Mouse (Mus musculus): ENCODE data around the gene Zfp827. TPM values are rescaled to one million over a fixed set of nuclear protein-coding genes. Genes with fewer than 3 reads are reported as not detected.

Gene Zfp827
- total RNA-seq, 2 experiments from 2014 or later, result 21.9 to 24.6 TPM

GRCm38 (mm10) chr8:79059361-79059760 lies 31.1 kb downstream of the Zfp827 start:
- intact Hi-C loops (cut with DNase I), result no loop called here
- no peak for DNase-seq

- DNase-seq, result no peak
- intact Hi-C loops (cut with DNase I), result no loop called here
These were observed 31.9 kb downstream of the Zfp827 start for GRCm38 (mm10) chr8:79060013-79060609.

- DNase-seq, result no peak
- intact Hi-C loops (cut with DNase I), result no loop called here
These were observed 37.7 kb downstream of the Zfp827 start for GRCm38 (mm10) chr8:79065924-79066323.

- DNase-seq, result no peak
- intact Hi-C loops (cut with DNase I), result no loop called here
These were observed 39.8 kb downstream of the Zfp827 start for GRCm38 (mm10) chr8:79067812-79068630.

DNA sequence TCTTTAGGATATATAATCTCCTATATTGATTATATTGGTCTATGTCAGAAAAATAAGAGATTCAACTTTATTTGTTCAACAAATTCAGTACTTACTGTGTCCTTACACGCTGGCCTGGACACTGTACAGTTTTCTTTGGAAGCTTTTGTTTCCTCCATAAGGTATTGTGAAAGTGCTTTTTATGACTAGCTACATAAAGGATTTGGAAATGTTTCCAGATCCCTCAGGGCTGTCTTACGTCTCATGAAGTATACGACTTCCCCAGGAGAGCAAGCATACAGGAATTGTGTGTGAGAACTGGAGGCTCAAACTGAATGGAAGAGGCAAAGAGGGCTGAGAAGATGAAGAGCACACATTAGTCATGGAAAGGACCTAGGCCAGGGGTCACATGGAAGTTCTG lies 45.1 kb downstream of the Zfp827 start:
- no peak for DNase-seq
- intact Hi-C loops (cut with DNase I), result no loop called here

DNA sequence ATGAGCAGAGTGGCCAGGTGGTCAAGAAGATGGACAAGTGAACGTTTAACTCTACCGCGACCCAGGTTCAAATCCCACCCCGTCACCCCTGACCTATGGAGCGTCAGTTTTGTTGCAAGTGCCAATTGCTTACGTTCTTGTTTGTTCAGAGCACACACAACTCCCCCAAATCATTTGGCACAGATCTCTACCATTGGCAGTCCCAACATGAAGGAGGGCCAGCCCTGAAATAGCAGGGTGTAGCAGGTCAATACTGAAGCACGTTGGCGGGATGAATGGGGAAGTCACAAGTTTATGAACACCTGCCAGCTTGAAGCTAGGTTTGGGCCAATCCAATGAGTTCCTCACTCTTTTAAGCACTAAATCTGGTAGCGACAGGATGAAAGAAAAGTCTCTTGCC lies 46.7 kb downstream of the Zfp827 start:
- intact Hi-C loops (cut with DNase I), result no loop called here
- peak; percentile 46 to 53 for DNase-seq

DNA sequence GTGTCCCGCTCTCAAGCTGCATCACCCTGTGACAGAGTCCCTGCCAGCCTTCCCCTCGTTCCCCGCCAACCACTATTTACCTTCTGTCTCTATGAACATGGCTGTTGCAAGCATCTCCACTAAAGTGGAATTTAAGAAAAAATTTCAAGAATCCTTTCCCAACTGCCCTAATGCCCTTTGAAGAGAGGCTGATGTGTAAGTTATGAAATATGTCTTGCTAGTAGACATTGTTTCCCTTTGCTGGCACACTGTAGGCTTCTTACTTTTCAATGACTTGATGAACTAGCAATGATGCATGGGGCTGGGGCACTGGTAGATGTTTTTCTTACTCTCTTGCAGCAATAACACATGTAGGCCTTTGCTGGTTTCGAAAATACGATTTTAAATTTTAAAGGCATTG lies 49.0 kb downstream of the Zfp827 start:
- no peak for DNase-seq
- intact Hi-C loops (cut with DNase I), result no loop called here

- intact Hi-C loops (cut with DNase I), result no loop called here
- no peak for DNase-seq
These were observed 50.4 kb downstream of the Zfp827 start for GRCm38 (mm10) chr8:79078556-79079195.

DNA sequence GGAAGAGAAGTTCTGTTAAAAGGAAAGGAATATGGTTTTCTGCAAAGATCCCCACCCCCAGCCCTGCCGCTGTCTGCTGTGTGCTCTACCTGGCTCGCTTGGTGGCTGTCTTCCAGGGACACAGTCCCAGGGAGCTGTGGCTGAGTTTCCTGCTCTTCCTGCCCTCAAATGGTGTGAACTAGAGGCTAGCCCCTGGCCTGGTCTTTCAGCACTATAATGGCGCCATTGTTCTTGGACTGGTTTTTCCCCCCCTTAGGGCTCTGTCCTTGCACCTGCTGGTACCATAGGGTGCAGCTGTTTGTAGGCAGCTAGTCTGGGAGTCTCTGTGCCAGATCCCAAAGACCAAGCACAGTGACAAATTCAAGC lies 50.9 kb downstream of the Zfp827 start:
- intact Hi-C loops (cut with DNase I), result no loop called here
- no peak for DNase-seq

GRCm38 (mm10) chr8:79080096-79080739 lies 52.0 kb downstream of the Zfp827 start:
- peak; percentile 34 to 40 for DNase-seq
- intact Hi-C loops (cut with DNase I), result loop anchor here (5.0 kb wide), 1 partner anchor 173 kb away; no protein-coding TSS in a partner anchor

DNA sequence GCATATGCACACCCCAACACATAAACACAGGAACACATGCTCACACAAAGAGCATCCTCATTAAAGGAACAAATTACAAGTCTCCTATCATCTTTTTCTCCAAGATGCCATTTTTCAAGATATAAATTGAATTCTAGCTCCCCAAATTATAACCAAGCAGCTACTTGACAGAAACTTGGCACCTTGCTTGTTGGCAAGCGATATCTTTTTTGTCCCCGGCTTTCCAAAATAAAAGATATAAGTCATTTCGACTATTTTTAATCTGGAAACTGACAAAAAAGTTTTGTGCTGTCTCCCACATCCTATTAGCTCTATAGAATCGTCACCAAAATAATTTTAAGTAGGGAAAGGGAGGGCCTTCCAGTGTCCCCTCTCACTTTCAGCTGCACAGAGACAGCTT lies 53.1 kb downstream of the Zfp827 start:
- intact Hi-C loops (cut with DNase I), result loop anchor here (5.0 kb wide), 1 partner anchor 174 kb away; no protein-coding TSS in a partner anchor
- no peak for DNase-seq

- no peak for DNase-seq
- intact Hi-C loops (cut with DNase I), result loop anchor here (5.0 kb wide), 1 partner anchor 175 kb away; no protein-coding TSS in a partner anchor
These were observed 53.7 kb downstream of the Zfp827 start for GRCm38 (mm10) chr8:79081955-79082354.

DNA sequence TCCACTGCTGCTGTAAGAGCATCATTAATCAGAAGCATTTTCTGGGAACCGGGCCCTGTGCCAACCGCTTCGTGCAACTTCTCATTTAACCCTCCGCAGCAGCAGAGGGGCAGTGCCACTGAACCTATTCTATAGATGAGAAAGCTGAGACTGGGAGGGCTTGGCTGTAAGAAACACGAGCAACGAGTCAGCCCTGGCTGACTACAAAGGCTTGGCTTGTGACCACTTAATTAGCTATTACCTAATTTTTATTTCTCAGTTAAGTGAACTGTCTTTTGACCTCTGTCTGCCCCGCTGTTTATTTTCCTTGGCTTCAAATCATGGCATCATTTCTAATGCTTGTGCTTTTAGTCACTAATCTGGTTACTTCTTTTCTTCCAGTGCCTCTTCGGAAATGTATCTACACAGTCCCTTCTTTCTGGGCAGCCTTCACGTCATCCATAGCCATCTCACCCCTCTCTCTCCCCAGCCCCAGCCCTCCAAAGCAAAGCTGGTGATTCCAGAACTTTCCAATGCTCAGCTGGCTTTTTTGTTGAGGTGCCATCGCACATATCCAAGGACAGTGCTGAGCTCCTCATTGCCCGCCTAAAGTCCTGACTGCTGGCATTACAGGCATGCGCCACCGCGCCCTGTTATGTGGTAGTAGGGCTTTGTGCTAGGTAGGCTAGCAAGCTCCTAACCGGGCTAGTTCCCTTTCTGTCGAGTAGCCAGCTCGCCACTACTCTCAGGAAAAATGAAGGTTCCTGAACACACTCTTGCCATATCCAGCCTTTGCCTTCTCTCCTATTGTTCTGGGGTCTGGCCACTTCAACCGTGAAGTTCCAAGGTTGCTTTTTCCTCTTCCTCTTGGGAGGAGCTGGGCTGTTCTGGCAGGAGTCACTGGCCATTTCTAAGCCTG lies 55.5 kb downstream of the Zfp827 start:
- intact Hi-C loops (cut with DNase I), result loop anchor here (1.0 to 5.0 kb wide), 2 partner anchors 53 to 176 kb away; no protein-coding TSS in a partner anchor
- peak; percentile 60 to 63 for DNase-seq

GRCm38 (mm10) chr8:79084359-79084820 lies 56.2 kb downstream of the Zfp827 start:
- intact Hi-C loops (cut with DNase I), result loop anchor here (1.0 to 5.0 kb wide), 2 partner anchors 54 to 177 kb away; no protein-coding TSS in a partner anchor
- no peak for DNase-seq

DNA sequence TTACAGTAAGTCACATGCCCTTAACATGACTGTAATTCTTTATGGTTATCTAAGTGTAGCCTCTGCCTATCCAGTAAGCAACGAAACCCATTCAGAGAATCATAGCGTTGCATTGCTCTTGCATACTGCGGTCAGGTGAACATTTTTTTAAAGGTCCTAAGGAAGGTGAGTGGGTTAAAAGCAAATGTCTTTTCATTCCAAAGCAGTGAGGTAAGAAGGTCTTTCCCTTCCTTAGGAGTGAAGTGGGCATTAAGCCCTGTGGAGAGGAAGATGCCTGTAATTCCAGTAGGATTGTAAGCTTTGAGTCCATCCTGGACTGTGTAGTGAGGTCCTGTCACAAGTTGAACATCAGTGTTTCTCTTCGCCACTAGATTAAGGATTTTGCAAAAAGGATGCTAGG lies 66.2 kb downstream of the Zfp827 start:
- intact Hi-C loops (cut with DNase I), result no loop called here
- DNase-seq, result no peak

DNA sequence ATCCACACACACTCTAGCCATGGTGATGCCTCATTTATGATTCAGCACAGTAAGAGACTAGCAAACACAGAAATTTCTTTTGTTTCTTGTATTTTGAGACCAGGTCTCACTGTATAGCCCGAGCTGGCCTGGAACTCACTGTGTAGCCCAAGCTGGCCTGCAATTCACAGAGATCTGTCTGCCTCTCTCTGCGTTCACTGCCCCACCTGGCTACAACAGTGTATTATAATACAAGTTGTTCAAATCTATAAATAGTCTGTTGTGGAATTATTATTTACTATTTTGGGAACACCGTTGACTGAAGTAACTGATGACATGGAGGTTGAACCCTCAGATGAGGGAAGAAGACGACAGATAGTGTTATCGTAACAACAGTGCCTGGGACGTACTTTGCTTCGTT lies 66.9 kb downstream of the Zfp827 start:
- DNase-seq, result no peak
- intact Hi-C loops (cut with DNase I), result no loop called here

GRCm38 (mm10) chr8:79096970-79097369 lies 68.7 kb downstream of the Zfp827 start:
- intact Hi-C loops (cut with DNase I), result no loop called here
- peak in 1 of 2 experiments; percentile 26 for DNase-seq

DNA sequence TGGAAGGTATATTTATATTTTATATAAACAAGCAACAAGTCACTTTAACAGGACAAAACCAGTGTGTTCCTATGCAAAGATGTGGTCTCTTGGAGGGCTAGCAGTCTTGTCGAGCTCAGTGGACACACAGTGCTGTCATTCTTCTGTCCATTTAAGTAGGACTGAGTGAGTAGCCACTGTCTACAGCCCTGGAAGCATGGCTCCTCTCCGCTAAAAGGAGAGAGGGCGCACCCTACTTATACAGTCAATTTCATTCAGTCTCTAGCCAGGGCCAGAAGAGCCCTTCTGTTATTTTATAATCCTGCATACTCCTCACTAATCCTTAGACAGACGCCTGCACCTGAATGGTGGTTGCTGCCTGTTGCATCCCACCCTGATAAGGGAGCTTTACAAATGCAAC lies 74.5 kb downstream of the Zfp827 start:
- intact Hi-C loops (cut with DNase I), result no loop called here
- no peak for DNase-seq

DNA sequence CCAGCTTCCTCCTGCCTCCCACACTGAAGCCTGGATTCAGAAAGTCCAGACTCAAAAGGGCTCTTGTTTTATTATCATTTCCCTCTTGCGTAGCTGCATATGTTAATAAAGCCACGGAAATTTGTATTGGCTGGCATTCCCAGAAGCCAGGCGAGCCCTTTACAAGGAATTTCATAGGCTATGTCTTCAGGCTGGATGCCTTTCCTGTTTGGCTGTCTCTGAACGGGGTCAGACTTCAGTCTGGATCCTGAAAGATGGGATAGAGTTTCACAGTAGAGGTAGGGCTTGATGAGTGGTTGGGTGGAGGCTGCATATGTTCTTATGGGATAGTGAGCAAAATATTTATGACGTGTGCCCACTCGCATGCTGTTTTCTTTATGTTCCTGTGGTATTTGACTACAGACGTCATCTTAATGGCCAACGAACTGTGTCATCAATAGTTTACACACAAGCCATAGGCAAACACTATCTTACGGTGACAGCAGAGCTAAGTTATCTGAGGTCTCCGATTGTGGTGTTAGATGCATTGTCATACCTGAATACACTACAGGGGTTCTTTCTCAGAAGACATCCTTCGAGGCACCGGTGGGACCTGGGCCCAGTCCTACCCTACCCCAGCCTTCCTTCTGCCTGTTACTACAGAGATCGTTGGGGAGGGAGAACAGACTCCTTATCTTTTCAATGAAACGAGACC lies 75.1 kb downstream of the Zfp827 start:
- no peak for DNase-seq
- intact Hi-C loops (cut with DNase I), result no loop called here

All from heart, postnatal 10 days (tissue).